Mouse (Mus musculus): ENCODE results near the gene Slc39a9.

Slc39a9 gene

DNA sequence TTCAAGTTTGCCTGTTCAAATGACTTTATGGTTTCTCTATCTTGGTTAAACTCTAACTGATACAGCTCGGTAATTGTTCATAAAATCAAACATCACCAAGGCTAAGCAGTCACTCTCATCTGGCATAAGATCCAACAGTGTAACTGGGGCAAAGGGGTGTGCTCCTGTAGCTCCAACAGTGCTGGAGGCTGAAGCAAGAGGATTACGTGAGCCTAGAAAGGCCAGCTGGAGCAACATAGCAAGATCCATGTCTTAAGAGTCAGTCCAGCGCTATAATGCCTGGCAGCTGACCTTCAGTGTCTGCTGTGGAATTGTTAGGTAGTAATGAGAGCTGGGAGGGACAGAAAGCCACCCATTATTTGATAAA, 11.0 kb downstream of the Slc39a9 start:
- DNase-seq, result no peak

DNA sequence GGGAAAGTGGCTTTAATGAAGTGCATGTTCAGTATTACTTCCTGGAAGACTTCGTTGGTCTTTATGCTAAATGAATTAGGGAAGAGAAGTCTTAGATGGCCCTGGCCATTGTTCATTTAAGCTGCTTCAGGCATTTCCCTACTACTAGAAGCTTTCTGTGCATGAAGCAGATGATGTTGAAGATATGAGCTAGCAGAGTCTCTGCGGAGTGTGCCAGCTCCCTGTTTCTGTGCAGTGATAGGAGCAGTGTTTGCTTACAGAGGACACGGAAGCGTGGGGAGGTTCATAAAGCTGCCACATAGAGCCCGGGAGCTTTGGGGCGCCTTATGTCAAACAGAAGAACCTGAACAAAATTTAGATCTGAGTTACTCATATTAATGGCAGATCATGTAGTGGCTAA, 15.0 kb downstream of the Slc39a9 start:
- no peak for DNase-seq

DNA sequence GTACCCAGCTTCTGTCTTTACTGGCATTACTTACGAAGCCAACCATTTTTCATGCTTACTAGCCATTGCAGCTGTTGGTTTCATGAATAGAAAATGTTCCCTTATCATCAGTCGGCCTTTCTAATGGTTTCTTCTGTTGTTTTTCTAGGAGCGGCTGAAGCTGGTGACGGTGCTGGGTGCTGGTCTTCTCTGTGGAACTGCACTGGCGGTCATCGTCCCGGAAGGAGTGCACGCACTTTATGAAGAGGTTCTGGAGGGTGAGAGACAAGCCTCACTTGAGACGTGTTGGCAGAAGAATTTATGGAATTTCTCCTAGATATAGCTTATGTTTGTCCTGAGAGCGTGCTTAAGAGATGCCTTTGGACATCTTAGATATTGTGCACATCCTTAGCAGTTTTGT, 18.6 kb downstream of the Slc39a9 start:
- no peak for DNase-seq

DNA sequence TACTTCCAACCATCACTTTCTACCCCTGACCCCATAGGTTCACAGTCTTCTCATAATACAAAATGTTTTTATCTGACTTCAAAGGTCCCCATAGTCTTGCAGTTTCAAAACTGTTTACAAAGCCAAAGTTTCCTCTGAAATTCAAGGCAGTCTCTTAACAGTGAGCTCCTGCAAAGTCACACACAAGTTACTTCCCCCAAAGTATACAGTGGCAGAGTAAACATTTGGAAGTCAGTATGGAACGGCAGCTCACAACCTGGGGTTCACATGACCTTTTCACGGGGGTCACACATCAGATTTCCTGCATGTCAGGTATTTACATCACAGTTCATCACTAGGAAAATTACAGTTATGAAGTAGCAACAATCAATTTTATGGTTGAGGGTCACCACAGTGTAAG, 20.3 kb downstream of the Slc39a9 start:
- no peak for DNase-seq

DNA sequence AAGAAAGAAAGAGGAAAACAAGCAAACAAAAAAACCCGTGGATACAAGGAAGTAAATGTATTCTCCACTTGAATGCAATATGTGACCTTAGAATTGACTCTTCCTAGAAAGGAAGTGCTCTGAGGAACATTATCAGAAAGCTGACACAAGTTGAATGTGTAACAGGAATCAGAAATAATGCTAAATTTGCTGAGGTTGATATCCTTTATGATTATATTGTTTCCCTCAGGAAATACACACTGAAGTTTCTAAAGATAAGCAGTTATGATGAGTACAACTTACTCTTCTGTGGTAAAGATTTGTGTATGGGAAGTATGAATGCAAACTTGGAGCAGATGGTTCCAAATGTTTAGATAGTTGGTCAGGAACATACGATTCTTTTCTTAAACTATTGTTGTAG, 24.7 kb downstream of the Slc39a9 start:
- no peak for DNase-seq

DNA sequence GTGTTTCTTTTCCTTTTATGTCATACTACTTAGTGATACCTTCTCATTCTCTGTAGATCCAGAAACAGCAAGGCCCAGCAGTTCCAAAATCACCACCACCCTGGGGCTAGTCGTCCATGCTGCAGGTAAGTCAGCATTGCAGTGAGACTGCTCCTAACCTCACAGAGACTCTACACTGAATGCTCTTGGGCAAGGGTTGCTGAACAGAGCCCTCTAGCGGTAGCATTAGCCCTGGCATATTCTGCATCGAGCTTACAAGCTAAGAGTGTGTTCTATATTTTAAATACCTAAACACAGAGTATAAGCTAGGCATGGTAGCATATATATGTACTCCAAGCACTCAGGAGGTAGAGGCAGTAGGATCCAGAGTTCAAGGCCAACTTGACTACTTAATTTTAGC, 29.5 kb downstream of the Slc39a9 start:
- peak; percentile 44 for DNase-seq

DNA sequence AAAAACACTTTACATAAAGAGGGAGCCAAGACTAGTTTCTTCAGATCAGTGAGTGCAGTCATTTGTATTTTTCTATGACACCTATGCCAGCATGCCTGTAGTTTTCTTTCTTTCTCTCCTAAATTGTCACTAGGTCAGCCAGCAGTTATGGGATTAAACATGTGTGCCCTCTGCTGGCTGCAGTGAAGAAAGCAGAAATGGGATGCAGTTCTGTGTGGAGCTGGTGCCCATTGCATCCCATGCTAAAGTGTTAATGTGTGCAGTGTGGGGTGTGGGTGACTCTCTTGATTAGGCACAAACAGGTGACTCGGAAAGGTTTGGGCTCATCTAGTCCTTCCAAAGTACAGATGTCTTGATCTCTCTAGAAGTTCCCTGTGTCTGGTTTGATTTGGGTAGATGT, 37.7 kb downstream of the Slc39a9 start:
- DNase-seq, result no peak

DNA sequence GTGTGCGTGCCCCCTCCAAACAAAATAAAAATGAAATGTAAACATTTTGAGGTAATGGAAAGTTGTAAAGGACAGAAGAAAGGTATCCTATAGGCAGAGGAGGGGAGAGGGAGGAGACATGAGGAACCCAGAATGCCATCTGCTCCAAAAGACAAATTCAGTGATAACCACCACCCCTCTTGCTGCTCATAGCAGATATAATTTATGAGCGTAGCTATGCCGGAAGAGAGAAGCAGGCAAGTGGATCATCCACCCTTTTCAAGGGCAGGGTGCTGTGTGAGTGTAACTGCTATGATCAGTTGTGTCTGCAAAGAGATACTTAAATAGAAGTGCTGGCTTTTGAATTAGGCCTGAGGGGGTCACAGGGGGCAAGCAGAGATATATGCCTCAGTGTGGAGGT, 39.9 kb downstream of the Slc39a9 start:
- DNase-seq, result no peak

DNA sequence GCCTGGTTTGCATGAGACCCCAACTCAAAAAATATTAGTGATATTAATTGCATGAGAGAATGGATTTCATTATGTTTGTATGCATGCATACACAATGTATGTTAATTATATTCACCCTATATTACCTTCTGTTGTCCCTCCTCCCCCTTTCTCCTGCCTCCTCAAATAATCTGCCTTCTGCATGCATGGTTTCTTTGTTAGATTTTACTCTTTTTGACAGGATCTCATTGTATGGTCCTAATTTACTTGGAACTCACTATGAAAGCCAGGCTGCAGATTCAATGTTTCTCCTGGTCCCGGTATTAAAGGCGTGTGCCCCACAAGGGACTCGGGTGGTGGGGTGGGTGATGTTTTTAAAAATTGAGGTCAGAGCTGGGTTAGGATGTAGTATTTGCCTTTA, 40.6 kb downstream of the Slc39a9 start:
- no peak for DNase-seq

DNA sequence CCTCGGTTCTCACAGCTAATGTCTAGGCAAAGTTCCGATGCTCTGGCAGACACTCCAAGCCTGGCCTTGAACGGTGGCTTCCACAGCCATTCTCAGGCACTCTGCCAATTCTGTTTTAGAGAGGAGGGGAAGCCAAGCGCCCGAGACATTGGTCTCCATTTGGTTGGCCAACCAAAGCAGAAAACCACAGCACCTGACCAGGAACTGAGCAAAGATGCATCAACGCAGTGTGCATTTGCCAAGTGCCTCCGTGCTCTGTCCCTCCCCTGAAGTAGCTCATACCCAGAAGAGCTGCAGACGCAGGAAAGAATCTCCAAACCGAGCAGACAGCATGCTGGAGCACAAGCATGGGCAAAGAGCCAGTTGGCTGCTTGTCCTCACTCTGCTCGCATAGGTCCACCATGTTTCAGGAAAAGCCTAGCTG, 44.1 kb downstream of the Slc39a9 start:
- DNase-seq, result peak; percentile 29

DNA sequence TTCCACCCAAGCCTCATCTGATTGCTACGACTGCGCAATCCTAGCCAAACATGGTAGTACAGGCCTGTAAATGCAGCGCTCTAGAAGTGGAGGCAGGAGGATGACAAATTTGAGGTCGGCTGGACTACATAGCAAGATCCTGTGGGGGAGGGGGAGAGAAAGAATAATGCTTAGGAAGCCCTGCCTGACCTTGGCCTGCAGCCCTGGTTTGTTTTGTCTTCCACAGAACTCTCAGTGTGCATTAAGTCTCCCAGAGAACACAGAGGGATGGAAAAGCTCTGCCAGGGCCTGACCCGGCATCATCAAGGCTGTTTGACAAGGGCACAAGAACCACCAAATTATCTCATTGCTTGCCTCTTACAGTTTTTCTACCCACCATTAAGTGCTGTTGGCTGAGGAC, 46.0 kb downstream of the Slc39a9 start:
- DNase-seq, result no peak

DNA sequence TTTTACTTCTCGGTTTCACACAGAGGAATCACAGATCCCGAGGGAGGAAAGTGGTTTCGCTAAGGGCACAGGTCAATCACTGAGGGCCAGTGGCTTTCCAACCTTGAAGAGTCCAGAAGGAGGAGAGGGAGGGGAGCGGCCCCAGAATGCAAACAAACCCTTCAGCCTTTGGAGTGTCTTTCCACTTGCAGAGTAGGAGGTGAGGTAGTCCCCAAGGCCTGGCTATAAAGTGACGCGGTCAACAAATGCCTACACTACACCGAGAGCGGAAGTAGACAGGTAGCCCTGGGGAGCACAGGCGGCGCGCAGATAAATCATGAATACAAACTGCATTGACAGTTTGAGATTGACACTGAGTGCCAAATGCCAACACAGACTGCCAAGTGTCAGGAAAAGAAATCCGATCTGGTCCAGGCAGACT, 48.0 kb downstream of the Slc39a9 start:
- no peak for DNase-seq

DNA sequence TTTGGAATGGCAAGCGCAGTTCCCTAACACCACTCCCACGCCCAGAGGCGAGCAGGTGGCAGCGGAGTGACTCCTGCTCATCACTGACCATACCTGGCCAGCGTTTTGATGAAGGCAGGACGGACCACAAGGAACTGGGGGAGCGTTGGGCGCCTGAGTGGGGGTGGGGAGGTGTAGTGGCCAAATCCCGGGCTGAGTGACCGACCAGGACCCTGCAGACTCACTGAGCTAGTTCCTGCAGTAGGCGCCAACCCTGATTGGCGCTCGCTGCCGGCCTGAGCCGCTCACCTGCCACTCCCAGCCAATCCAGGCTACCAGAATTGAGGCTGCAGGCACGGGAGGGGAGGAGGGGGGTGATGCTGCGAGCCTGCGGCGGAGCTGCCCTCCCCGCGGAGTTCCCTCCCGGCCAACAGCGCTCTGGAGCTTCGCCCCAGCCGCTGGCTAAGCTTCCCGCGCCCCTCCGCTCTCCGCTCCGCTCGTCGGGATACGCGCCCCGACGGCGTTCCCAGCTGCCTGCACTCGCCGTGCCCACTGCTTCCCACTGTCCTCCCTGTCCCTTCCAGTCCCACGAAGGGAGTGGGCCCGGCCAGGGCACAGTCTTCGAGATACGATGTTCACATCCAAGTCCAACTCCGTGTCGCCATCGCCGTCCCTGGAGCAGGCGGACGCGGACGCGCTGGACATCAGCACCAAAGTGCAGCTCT, 48.7 kb downstream of the Slc39a9 start, which contains the start of gene Plekhd1:
Gene Plekhd1, plus strand, starts transcription at position 323 of the 704 bp plus-strand sequence.
- peak; percentile 57 for DNase-seq

DNA sequence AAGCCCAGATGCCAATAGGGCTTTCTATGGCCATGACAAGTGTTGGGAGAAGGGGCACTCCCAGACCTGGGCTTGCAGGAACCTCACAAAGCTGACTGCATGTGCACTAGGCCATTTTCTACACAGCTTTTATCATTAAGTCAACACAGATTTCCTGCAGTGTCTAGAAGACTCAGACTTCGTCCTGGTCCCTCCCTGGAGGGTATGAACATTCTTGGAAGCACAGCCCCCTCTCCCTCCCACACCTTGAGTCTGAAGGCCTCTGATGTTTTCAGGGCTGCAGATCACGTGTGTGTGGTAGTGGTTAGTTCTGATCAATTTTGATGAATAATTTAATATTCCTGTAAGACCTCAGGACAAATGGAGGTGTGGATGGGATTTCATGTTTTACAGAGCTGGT, 50.0 kb downstream of the Slc39a9 start:
- DNase-seq, result no peak

DNA sequence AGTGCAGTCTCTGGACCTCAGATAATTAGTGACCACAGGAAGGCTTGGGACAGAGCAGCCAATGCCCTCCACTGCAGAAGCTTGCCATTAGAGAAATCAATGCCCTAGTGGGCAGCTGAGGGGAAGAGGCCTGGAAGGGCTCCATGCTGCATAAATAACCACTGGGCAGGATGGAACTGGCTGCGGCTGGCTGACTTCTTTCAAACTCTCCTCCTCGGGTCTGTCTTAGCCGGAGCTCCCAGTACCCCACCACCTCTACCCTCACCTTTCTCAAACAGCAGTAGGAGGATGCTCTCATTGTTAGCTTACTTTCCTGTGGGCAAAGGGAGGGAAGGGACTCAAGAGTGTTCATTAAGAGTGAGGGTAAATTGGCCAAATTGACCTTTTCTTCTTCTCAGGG, 51.3 kb downstream of the Slc39a9 start:
- DNase-seq, result no peak

DNA sequence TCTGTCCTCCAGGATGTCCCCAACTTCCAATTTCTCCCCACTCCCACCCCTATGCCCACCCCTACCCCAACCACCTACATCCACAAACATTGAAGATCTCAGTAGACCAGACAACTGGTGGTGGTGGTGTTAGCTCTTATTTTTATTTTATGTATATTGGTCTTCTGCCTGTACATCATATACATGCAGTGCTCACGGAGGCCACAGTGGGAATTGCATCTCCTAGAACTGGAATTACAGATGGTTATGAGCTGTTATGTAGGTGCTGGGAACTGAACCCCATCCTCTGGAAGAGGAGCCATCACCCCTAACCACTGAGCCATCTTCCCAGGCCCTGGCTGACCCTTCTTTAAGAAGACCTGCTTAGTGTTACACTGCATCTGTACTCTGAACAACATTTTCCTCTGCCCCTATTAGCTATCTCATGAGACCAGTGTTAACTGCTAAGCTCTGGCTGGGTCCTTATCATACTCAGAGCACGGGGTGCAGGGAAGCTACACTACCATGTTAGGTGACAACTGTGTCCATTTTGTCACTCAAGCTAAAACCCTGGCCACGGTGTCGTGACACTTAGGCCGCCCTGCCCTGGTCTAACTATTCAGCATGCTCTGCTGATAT, 55.0 kb downstream of the Slc39a9 start:
- no peak for DNase-seq

DNA sequence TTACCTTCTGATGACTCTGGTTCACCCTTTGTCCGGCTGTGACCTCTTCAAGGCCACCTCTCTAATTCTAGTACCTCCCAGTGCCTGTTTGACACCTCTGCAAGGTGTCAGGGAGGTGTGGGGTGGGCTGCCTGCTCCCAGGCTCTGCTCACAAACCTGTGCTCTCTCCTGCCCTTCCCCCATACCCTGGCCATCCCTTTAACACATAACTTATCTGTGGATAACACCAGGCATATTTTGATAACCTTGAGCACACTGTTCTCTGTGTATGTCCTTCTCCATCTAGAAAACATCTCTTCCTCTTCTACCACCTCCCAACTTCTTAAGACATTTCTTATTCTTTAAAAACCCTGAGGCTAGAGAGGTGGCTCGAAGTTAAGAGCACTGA, 55.5 kb downstream of the Slc39a9 start:
- no peak for DNase-seq

DNA sequence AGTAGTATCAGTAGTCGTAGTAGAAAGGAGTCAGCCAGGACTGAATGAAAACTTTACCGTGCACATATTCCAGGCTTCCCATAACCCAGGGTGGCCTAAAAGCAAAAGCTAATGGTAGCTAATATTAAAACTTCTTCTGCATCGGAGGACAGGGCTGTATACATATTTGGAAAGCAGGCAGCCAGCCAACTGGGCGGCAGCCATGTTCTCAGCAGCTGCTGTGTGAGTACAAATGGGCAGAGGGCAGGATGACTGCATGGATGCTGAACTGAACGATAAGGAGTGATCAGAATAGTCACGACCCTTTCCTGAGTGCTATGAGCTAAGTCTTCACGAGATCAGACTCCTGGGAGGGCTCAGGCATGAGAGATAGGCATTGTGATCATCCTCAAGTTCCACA, 57.6 kb downstream of the Slc39a9 start:
- no peak for DNase-seq

DNA sequence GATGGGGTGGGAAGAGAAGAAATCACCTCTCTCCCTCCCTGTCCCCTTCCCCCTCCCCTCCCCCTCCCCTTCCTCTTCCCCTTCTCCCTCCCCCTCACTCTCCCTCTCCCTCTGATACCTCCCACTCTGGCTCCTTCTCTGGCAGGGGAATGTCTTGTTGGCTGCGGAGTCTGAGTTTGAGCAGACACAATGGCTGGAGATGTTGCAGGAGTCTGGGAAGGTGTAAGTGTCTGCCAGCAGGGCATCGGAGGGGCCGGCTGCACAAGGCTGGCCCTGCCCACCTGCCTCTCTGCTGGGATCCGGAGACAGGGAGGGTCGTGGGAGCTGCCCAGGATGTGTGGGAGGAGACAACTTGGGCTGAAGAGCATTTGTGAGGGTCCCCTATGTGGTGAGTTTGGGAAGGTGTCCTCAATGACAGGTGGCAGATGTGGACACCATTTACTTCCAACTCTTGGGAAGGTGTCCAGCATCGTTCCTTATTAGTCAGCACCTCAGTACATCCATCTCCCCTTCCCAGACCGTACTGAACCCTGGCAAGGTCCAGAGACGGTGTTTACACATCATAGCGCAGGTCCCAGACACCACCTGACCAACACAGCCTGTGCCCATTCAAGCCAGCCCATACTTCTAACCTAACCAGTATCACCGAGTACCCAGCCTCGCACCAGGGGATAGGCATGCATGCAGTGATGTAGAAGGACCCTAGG, 62.7 kb downstream of the Slc39a9 start:
- no peak for DNase-seq

DNA sequence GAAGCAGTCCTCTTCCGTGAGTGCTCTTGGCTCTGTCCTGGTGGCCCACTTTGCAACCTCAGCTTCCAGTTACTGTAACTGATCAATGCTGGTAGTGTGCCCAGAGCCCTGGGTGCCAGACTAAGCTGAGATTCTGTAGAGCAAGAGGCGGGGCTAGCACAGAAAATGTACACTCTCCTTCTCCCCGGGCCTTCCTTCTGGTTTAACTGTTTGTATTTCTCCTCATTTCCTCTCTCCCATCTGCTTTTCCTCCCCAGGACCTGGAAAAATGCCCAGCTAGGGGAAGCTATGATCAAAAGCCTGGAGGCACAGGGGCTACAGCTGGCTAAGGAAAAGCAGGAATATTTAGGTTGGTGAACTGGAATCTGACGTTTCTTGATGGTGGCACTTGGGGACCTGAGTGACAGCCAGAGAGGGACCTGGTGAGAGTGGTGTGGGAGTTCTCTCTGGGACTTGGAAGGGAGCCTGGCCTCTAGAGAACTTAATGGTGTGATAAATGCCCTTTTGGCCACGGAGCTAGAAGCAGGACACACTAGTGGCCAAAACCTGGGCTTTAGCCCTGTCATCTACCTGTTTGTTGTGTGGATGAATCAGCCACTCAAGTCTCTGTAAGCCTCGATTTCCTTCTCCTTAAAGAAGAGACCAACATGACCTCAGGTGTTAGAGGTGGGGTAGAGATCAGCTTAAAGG, 63.4 kb downstream of the Slc39a9 start:
- peak; percentile 33 for DNase-seq

DNA sequence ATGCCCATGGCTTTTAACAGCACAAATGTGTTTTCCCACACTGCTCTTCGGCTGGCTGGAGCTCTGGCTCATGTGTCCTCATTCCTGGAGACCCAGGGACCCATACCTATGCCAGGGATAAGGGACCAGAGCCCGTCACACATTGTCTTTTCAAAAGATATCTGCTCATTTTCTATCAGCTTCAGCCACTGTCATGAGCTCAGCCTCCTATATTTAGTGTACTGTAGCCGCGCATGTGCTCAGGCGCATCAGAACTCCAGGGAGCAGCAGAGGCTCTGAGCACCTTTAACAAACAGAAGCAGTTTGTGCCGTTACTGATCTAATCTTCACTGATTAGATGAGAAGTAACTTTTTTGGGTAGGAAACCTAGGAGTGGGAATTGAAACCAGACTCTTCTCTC, 72.2 kb downstream of the Slc39a9 start:
- DNase-seq, result no peak

DNA sequence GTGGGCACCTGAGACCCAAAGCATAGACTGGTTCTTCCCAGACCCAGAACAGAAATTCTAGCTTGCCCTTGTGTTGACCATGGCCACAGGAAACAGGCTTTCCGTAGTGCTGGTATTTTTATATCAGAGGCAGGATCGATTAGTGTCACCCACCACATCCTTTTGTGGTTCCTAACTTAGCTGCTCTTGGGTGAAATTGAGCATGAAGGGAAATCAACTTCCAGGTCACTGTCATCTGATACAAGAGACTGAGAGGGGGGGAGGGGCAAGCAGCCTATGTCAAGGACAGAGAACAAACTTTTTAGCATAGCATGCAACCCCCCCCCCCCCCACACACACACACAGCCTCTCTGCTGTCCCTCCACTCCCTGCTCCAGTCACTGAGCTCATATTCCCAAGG, 75.5 kb downstream of the Slc39a9 start:
- DNase-seq, result no peak

DNA sequence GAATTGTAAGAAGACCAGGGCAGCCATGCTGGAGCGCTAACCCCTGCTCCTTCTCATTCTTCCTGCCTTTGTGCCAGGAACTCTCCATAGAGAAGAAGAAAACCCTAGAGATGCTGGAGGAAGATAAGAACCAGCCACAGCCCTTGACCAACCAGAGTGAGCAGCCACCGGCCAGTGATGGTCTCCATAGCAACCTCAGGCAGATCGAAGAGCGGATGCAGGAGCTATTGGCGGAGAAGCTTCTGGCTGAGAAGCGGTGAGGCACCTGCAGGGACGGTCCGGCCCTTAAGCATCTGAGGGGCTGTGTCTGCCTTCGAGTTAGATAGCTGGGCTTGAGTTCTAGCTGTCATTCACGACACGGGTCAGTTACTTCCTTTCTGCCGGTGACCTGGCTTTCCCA, 76.8 kb downstream of the Slc39a9 start:
- no peak for DNase-seq

DNA sequence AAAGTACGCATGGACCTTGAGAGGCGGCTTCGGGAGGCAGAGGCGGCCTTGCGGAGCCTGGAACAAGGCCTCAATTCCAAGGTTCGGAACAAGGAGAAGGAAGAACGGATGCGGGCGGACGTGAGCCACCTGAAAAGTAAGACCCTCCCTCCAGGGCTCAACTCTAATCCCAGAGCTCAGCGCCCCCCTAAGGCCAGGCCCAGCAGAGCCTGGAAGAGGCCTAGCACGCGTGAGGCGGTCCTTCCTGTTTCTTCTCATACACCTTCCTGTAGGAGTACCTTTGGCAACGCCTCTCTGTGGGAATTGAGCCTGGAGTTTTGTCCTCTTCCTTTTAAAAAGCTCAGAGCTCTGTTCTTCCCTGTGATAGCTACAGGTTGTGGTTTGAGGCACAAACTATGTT, 77.8 kb downstream of the Slc39a9 start:
- no peak for DNase-seq
